Mouse (Mus musculus) retina, postnatal 1 day (tissue): ENCODE measurements around the gene Serinc3.

Experiments used
- DNase-seq: peaks from one replicate; pipeline ENCODE4 v3.0.0-alpha.2; 2012

Serinc3 gene

DNA sequence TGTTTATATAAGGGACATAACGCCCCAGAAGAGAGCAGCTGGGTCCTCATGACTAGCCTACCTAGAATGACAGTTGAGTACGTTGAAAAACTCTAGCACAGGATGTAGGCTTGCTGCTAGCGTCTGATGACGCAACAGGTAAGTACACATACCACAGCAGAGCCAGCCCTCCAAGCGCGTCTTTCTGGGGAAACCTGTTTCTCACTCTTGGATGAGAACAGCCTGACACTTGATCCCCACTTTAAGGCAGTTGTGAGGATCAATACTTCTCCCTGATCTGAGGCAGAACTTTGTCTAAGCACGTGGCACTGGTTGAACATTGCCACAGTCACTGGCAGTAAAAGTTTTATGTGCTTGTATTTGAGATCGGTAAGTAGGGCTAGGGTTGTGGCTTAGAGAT, 24.5 kb downstream of the Serinc3 start:
- DNase-seq: no peak

GRCm38 (mm10) chr2:163617874-163618273, 27.1 kb downstream of the Serinc3 start:
- no peak for DNase-seq

DNA sequence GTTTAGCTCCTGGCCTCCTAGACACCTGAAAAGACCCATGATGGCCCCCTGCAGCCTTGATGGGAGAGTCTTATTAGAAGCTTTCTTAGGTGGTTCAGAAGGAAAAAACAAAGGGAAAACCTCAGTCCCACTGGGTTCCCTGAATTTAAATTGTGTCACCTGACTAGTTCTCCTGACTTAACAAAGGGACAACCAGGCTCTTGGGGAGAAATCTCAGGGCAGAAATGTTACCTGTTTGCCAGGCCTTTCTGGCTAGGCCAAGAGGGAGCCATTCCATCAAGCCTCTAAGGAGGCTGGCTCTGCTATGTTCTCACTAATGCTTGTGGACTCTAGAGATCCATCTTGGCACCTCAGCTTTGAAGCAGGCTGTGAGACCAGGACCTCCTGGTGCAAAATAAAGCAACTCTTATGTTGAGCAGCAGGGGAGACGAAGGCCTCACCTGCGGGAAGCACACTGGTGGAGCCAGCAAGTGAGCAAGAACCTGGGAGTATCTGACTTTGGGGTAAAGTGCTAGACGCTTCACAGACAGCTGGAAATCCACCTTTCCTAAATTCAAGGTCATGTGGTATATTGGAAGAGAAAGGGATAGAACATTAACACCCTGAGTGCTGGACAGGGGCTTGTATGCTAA, 27.6 kb downstream of the Serinc3 start:
- DNase-seq: no peak

DNA sequence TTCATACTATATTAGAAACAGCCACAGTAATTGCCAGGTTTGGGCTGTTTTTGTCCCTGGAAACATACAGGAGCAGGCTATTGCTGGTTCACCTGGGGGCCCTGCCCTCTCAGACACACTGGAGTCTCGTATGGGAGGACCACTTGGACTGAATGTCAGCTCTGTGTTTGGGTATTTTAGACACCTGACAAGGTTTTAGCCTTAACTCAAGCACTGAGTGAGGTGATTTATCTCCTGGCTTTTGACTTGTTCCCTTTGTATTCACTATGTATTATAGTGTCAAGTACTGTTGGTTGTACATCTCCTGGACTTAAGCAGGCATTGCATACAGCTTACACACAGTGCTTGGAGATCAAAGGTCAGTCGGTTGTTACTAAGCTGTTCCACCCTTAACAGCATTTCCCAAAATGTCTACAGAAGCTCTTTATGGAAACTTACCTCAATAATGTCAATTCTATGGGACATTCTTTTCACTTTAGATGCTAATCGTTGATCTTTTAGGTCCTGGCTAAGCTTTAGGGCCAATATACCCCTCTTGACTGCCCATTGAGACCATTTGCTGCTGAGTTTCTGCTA, 28.2 kb downstream of the Serinc3 start:
- DNase-seq: no peak

GRCm38 (mm10) chr2:163615906-163616651, 28.9 kb downstream of the Serinc3 start:
- DNase-seq: no peak

- DNase-seq: no peak
Observed at GRCm38 (mm10) chr2:163615401-163615800, 29.5 kb downstream of the Serinc3 start.

- no peak for DNase-seq
Observed at GRCm38 (mm10) chr2:163613990-163614389, 30.9 kb downstream of the Serinc3 start.

DNA sequence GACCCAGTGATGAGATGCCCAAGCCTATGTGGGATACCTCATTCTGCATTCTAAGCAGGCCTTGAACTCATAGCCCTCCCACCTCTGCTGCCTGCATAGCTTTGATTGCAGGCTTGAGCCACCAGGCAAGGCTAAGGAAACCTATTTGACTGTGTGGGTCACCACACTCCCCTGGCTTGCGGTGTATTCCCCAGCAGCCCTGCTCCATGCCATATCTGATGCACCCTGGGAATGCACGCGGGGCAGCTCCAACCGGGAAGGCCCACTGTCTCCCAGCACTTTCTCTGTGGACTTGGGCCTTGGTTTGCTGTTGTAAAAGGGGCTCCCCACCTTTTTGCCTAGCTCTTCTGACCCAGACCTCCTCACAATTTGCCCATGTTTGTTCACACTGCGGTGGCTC, 31.7 kb downstream of the Serinc3 start:
- DNase-seq: no peak

GRCm38 (mm10) chr2:163611176-163611575, 33.8 kb downstream of the Serinc3 start:
- no peak for DNase-seq

DNA sequence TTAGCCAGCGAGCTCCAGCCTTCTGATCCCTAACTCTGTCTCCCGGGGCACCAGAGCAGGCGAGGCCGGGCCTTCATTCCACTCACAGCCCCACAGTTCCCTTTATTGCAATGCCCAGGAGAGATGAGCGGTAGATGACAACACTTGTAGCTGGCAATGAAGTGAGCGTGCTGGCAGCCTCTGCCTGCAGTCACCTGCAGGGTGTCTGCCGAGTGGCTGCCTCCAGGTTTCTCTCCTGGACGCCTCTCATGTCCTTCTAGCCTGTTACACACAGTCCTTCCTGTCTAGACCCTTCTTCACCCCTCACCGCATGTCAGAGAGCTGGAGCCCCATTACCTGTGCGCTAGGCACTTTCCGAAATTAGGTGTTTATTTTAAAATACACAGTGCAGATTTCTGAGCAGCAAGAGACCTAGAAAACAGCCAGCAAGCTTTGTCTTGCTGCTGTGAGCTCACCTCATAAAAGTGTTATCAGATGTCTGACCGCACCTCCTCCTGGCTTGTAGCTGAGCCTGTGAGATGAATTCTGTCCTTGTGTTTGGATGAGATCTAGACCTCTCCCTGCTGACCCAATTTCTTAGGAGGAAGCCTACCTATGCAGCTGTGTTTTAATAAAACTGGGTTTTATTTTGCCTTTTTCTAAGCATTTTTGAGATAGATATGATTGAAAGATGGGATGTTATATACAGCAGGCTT, 35.5 kb downstream of the Serinc3 start:
- no peak for DNase-seq

GRCm38 (mm10) chr2:163608008-163608407, 36.9 kb downstream of the Serinc3 start:
- no peak for DNase-seq

DNA sequence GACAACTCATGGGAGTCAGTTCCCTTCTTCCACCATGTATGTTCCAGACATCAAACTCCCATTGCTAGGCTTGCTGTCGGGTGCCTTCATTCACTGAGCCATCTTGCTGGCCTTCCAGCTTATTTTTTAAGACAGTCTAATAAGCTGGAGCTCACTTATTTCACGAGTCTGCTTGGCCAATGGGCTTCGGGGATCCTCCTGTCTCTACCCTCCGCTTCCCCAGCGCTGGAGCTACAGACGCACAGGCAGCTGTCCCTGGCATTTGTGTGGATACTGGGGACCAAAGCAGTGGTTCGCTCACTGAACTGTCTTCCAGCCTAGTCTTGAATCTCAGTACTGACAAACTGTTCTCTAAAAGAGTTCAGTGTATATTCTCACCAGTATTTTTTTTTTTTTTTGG, 38.8 kb downstream of the Serinc3 start:
- no peak for DNase-seq

GRCm38 (mm10) chr2:163602101-163602971, 42.6 kb downstream of the Serinc3 start, which contains the start of gene Ttpal:
Gene Ttpal, plus strand, starts transcription at chr2:163602314.
- peak; percentile 93 for DNase-seq

GRCm38 (mm10) chr2:163601712-163602100, 43.2 kb downstream of the Serinc3 start:
- DNase-seq: no peak

GRCm38 (mm10) chr2:163601066-163601465, 43.9 kb downstream of the Serinc3 start:
- no peak for DNase-seq

GRCm38 (mm10) chr2:163599226-163599625, 45.7 kb downstream of the Serinc3 start:
- DNase-seq: peak; percentile 75

- peak; percentile 63 for DNase-seq
Observed at GRCm38 (mm10) chr2:163597661-163598060, 47.3 kb downstream of the Serinc3 start.

DNA sequence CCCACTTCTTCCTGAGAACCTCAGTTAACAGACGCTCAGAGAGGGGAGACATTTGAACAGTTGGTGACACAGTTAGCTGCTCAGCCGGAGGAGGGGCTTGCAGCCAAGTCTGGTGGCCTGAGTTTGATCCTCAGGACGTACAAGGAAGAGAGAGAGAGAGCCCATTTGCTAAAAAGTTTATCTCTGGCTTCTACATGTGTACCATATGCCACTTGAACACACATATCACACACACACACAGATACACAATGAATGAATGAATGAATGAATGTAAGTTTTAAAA, 48.1 kb downstream of the Serinc3 start:
- DNase-seq: no peak

DNA sequence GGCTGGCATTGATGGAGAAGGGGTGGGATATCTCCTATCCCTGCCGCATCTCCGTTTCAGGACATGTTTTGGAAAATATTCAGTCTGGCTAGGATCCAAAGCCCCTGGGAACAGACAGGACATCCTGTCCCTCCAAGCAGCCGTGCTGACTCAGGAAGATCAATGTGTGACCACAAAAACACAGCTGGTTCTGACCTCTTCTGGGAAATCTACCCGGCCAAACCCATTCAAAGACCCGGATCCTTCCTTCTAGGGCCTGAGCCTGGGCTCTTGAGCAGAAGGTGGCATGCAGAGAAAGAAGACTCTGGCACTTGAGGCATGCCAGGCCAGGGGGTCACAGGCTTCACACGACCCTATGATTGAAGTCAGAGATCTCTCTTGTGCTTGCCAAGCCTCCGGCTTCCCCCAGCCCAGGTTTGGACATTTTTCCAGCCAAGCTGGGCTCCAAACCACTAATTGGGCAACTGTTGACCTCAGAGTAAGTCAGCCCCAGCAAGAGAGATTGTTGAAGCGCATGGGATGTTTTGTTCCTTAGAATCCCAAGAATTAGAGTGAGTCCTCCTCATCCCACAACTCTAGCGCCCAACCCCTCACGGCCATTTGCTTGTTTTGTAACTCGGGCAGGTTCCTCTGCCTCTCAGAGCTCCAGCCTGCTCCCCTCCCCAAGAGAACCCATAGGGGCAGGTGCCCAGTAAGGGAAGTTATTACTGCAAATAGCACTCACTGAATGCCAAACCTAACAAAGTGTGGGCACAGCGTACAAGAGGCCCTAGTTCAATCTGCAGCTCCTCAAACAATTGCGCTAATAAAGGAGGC, 48.7 kb downstream of the Serinc3 start:
- no peak for DNase-seq

DNA sequence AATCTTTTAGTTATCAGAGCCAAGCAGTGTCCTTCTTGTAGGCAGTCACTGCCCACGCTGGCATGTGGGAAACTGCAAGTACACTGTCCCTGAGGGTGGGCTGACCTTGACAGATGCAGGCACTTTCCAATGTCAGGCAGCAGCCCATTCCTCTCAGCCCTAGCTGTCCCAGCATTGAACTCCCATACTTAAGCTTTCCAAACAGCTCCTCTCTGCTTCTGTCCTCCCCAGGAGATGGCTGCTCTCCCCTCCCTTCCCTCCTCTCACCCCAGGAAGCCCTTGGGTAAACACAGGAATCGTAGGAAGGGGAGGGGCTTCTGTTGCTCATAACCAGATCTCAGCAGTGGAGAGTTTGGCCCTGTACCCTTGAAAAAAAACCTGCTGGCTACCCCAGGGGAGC, 49.8 kb downstream of the Serinc3 start:
- no peak for DNase-seq

GRCm38 (mm10) chr2:163593636-163594282, 51.2 kb downstream of the Serinc3 start:
- DNase-seq: no peak
